18 mouse cellular contexts compared by ENCODE assay signal in genomic region chr9:66228456-66229151, GRCm38 (mm10).
"Had no signal": no experiment of that assay in that cellular context is flagged by ENCODE, and none has a peak within 500 bp of the region (broad histone marks: within the 10 kb centered on the region; RNA-seq: fewer than 3 reads in every experiment).

No protein-coding gene starts in this region.

- H3K9ac ChIP-seq: kidney, embryonic 15.5 days; limb, embryonic 12.5 days; liver, embryonic 13.5 days; liver, postnatal 0 days; lung, embryonic 15.5 days; midbrain, embryonic 12.5 days; neural tube, embryonic 13.5 days had no signal

- H3K36me3 ChIP-seq: kidney, embryonic 15.5 days; limb, embryonic 12.5 days; liver, embryonic 13.5 days; lung, embryonic 15.5 days; midbrain, embryonic 12.5 days; neural tube, embryonic 13.5 days had no signal

- H3K27me3 ChIP-seq: kidney, embryonic 15.5 days; limb, embryonic 12.5 days; liver, embryonic 13.5 days; lung, embryonic 15.5 days; midbrain, embryonic 12.5 days; neural tube, embryonic 13.5 days had no signal

- H3K9me3 ChIP-seq: kidney, embryonic 15.5 days; limb, embryonic 12.5 days; liver, embryonic 13.5 days; lung, embryonic 15.5 days; midbrain, embryonic 12.5 days; neural tube, embryonic 13.5 days had no signal

- ATAC-seq: liver, postnatal 0 days; midbrain, embryonic 16.5 days had no signal

- DNase-seq: kidney, adult 2 months; kidney, postnatal 14 days; liver; liver, embryonic 13.5 days; liver, postnatal 0 days; lung, postnatal 14 days; retina, postnatal 1 day; right cerebral cortex, postnatal 4 days; thymus, adult 2 months; thymus, postnatal 25 days had no signal

- H3K4me1 ChIP-seq: kidney, embryonic 15.5 days; limb, embryonic 12.5 days; lung, embryonic 15.5 days; midbrain, embryonic 12.5 days; neural tube, embryonic 13.5 days had no signal

- H3K4me3 ChIP-seq: kidney, embryonic 15.5 days; left cerebral cortex, adult 2 months; limb, embryonic 12.5 days; liver, embryonic 13.5 days; lung, embryonic 15.5 days; midbrain, embryonic 12.5 days; neural tube, embryonic 13.5 days had no signal

- H3K4me2 ChIP-seq: kidney, embryonic 15.5 days; limb, embryonic 12.5 days; liver, embryonic 13.5 days; lung, embryonic 15.5 days; midbrain, embryonic 12.5 days; neural tube, embryonic 13.5 days had no signal

- H3K27ac ChIP-seq: kidney, embryonic 15.5 days; left cerebral cortex, adult 2 months; limb, embryonic 12.5 days; liver, embryonic 13.5 days; lung, embryonic 15.5 days; macrophage; midbrain, embryonic 12.5 days; neural tube, embryonic 13.5 days had no signal
